Mouse (Mus musculus) thymus, adult 2 months (tissue): ENCODE results near the gene St6galnac5. TPM values are rescaled to one million over a fixed set of nuclear protein-coding genes. Genes with fewer than 3 reads are reported as not detected.

Experiments
- DNase-seq: peaks from one replicate; pipeline ENCODE4 v3.0.0; 2021
- H3K27ac ChIP-seq: fragments of 200-500 bp; 2 replicates; pipeline ENCODE4 v1.5.1; 2012; ENCODE audit warnings: low read length, control low read depth; ENCODE audit not compliant: control insufficient read depth, insufficient read depth
- H3K27me3 ChIP-seq: fragments of 200-500 bp; 2 replicates; pipeline ENCODE4 v1.6.1; 2012; ENCODE audit warnings: mild to moderate bottlenecking, low read length, moderate library complexity, mixed read lengths; ENCODE audit not compliant: control insufficient read depth, insufficient read depth
- H3K36me3 ChIP-seq: fragments of 200-500 bp; 2 replicates; pipeline ENCODE4 v1.6.1; 2012; ENCODE audit warnings: mild to moderate bottlenecking, low read length, moderate library complexity; ENCODE audit not compliant: control insufficient read depth, insufficient read depth
- H3K4me1 ChIP-seq: fragments of 200-500 bp; replicated peaks from 2 replicates; pipeline ENCODE4 v1.6.1; 2012; ENCODE audit warnings: low read length; ENCODE audit not compliant: control insufficient read depth, insufficient read depth
- H3K4me3 ChIP-seq: fragments of 200-500 bp; 2 replicates; pipeline ENCODE4 v1.5.1; 2012; ENCODE audit warnings: mild to moderate bottlenecking, low read length, control low read depth, moderate library complexity; ENCODE audit not compliant: control insufficient read depth, insufficient read depth
- CTCF ChIP-seq: fragments of 200-500 bp; IDR thresholded peaks from 2 replicates; pipeline ENCODE4 v1.5.1; 2012; ENCODE audit warnings: mild to moderate bottlenecking, control low read depth, low read length, moderate library complexity, borderline replicate concordance; ENCODE audit not compliant: control insufficient read depth, poor library complexity, insufficient read depth; ENCODE audit errors: extremely low read depth
- POLR2A ChIP-seq: fragments of 200-500 bp; IDR thresholded peaks from 2 replicates; pipeline ENCODE4 v1.6.1; 2012; ENCODE audit warnings: mild to moderate bottlenecking, low read length, control low read depth, moderate library complexity; ENCODE audit not compliant: control insufficient read depth, poor library complexity, insufficient read depth; ENCODE audit errors: extremely low read depth
- WGBS: fragments of 180-500 bp; shearing (Covaris S2); methylation state at CpG from one replicate; pipeline ENCODE4 v1.1.7; 2018; 5-methylcytosine and 5-hydroxymethylcytosine counted together
- polyA plus RNA-seq: library from polyadenylated mRNA; depleted of rRNA; stranded (reverse); fragments of >200 nt; gene quantifications from 2 replicates; pipeline ENCODE4 v1.2.3, GENCODE M21; 2012; rRNA removed

St6galnac5 gene
- polyA plus RNA-seq: 0.08 and 0.19 TPM in 2 replicates

GRCm38 (mm10) chr3:152981988-152982387, at the start of gene St6galnac5:
Gene St6galnac5, minus strand, starts transcription at chr3:152982246.
- WGBS: 4% methylated on average over 17 of the region's 17 CpGs

GRCm38 (mm10) chr3:153030756-153031155, 48.7 kb upstream of the St6galnac5 start:
- TF ChIP-seq POLR2A: no peak
- TF ChIP-seq CTCF: no peak
- no peak overlapping the region for H3K4me3 ChIP-seq
- H3K36me3 ChIP-seq: no peaks in the 10 kb centered on the region
- H3K4me1 ChIP-seq: no peaks in the 10 kb centered on the region
- H3K27me3 ChIP-seq: no peaks in the 10 kb centered on the region
- H3K27ac ChIP-seq: no peak overlapping the region
- 98% methylated on average over 5 of the region's 5 CpGs for WGBS
- DNase-seq: no peak

More at GRCm38 (mm10) chr3:152981988-152982387, at the start of gene St6galnac5:
- Histone ChIP-seq H3K4me3 (peak within 1 kb of the TSS; percentile 18), H3K36me3 (no peaks in the 10 kb centered on the region), H3K4me1 (peaks cover 12% of the 10 kb centered on the region), H3K27me3 (peaks cover 15% of the 10 kb centered on the region; the same call in 1 of the 2 replicates), H3K27ac (no peak within 1 kb of the TSS)
- no peak for DNase-seq
- TF ChIP-seq CTCF (no peak), POLR2A (no peak)

- Histone ChIP-seq H3K4me1 (no peaks in the 10 kb centered on the region), H3K4me3 (no peak overlapping the region), H3K27me3 (no peaks in the 10 kb centered on the region), H3K36me3 (no peaks in the 10 kb centered on the region), H3K27ac (no peak overlapping the region)
- TF ChIP-seq POLR2A (no peak), CTCF (no peak)
- 93% methylated on average over 11 of the region's 11 CpGs for WGBS
- DNase-seq: no peak
These were observed 42.0 kb upstream of the St6galnac5 start for GRCm38 (mm10) chr3:153024016-153024415.

GRCm38 (mm10) chr3:153018051-153018450, 36.0 kb upstream of the St6galnac5 start:
- no peak for DNase-seq
- H3K4me1 ChIP-seq: 0 out of 2 replicates have a peak, but pooled peaks cover 2% of the 10 kb centered on the region
- TF ChIP-seq POLR2A (no peak), CTCF (no peak)
- no peak overlapping the region for H3K4me3 ChIP-seq
- WGBS: 68% methylated on average over 10 of the region's 10 CpGs
- no peaks in the 10 kb centered on the region for H3K27me3 ChIP-seq
- no peak overlapping the region for H3K27ac ChIP-seq
- H3K36me3 ChIP-seq: no peaks in the 10 kb centered on the region

- no peaks in the 10 kb centered on the region for H3K27me3 ChIP-seq
- H3K4me1 ChIP-seq: 0 out of 2 replicates have a peak, but pooled peaks cover 2% of the 10 kb centered on the region
- no peak overlapping the region for H3K4me3 ChIP-seq
- no peaks in the 10 kb centered on the region for H3K36me3 ChIP-seq
- no peak for DNase-seq
- H3K27ac ChIP-seq: no peak overlapping the region
- TF ChIP-seq POLR2A: no peak
- TF ChIP-seq CTCF: no peak
- WGBS: 26% methylated on average over 8 of the region's 8 CpGs
These were observed 34.3 kb upstream of the St6galnac5 start for GRCm38 (mm10) chr3:153016355-153016754.

GRCm38 (mm10) chr3:153006893-153007292, 24.8 kb upstream of the St6galnac5 start:
- Histone ChIP-seq H3K36me3 (no peaks in the 10 kb centered on the region), H3K27me3 (no peaks in the 10 kb centered on the region), H3K4me3 (no peak overlapping the region), H3K27ac (no peak overlapping the region), H3K4me1 (no peaks in the 10 kb centered on the region)
- 91% methylated on average over 6 of the region's 6 CpGs for WGBS
- no peak for DNase-seq
- TF ChIP-seq POLR2A (no peak), CTCF (no peak)

- WGBS: 95% methylated on average over 5 of the region's 5 CpGs
- TF ChIP-seq CTCF (no peak), POLR2A (no peak)
- Histone ChIP-seq H3K4me3 (no peak overlapping the region), H3K27ac (no peak overlapping the region), H3K4me1 (no peaks in the 10 kb centered on the region), H3K36me3 (no peaks in the 10 kb centered on the region), H3K27me3 (no peaks in the 10 kb centered on the region)
- no peak for DNase-seq
These were observed 16.9 kb upstream of the St6galnac5 start for GRCm38 (mm10) chr3:152998901-152999300.
